Mouse (Mus musculus): ENCODE data around the gene Olfr1412. TPM values are rescaled to one million over a fixed set of nuclear protein-coding genes. Genes with fewer than 3 reads are reported as not detected.

Gene Olfr1412
- not detected in 2 replicates for polyA plus RNA-seq (2015; fragmentation: Nextera tagmentation; extraction: Ambion mirVana)

- Histone ChIP-seq H3K4me2 (ENCODE audit: low read depth, low read length) (no peak within 1 kb of the TSS), H3K27ac (ENCODE audit: low read length) (no peak within 1 kb of the TSS), H3K9ac (ENCODE audit: low read depth, low read length) (no peak within 1 kb of the TSS), H3K4me3 (ENCODE audit: low read depth, low read length) (no peak within 1 kb of the TSS), H3K9me3 (replicated peaks; ENCODE audit: control insufficient read depth, low read length) (no peaks in the 10 kb centered on the region), H3K27me3 (ENCODE audit: control insufficient read depth, insufficient read depth, low read depth, low read length) (no peaks in the 10 kb centered on the region), H3K4me1 (ENCODE audit: control insufficient read depth, low read depth, low read length) (no peaks in the 10 kb centered on the region), H3K36me3 (ENCODE audit: control insufficient read depth, insufficient read depth) (no peaks in the 10 kb centered on the region)
- WGBS (ENCODE audit: insufficient replicate concordance) = 67% methylated on average over 2 of the region's 2 CpGs
- no peak for ATAC-seq (ENCODE audit: low read depth)
Observed at GRCm38 (mm10) chr1:92585479-92585878, at the start of gene Olfr1412. Gene Olfr1412, plus strand, starts transcription at chr1:92585779.

GRCm38 (mm10) chr1:92536972-92537371, 48.6 kb upstream of the Olfr1412 start:
- Histone ChIP-seq H3K27ac (ENCODE audit: low read length) (no peak overlapping the region), H3K9me3 (replicated peaks; ENCODE audit: control insufficient read depth, low read length) (no peaks in the 10 kb centered on the region), H3K27me3 (ENCODE audit: control insufficient read depth, insufficient read depth, low read depth, low read length) (no peaks in the 10 kb centered on the region), H3K4me3 (ENCODE audit: low read depth, low read length) (no peak overlapping the region), H3K36me3 (ENCODE audit: control insufficient read depth, insufficient read depth) (no peaks in the 10 kb centered on the region), H3K4me1 (ENCODE audit: control insufficient read depth, low read depth, low read length) (no peaks in the 10 kb centered on the region), H3K4me2 (ENCODE audit: low read depth, low read length) (no peak overlapping the region), H3K9ac (ENCODE audit: low read depth, low read length) (no peak overlapping the region)
- no peak for ATAC-seq (ENCODE audit: low read depth)
- 17% methylated on average over 5 of the region's 5 CpGs for WGBS (ENCODE audit: insufficient replicate concordance)

DNA sequence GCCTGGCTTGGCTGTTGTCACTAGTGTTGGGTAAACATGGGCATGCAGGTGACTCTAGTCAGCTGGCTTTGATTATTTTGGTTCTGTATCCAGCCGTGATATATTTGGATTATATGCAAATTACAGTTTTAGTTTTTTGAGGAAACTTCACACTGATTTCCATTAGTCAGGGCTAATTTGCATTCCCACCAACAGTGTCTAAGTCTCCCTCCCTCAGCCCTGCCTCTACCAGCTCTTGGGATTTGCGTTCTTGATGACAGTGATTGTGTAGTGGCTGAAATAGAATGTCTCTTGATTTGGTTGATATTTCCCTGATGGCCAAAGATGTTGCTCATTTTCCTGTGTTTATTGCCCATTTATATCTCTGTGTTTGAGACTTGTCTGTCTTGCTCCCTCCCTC, 46.5 kb upstream of the Olfr1412 start:
- WGBS (ENCODE audit: insufficient replicate concordance) = 35% methylated on average over 2 of the region's 2 CpGs
- H3K9me3 ChIP-seq (replicated peaks; ENCODE audit: control insufficient read depth, low read length) = no peaks in the 10 kb centered on the region
- no peak overlapping the region for H3K4me3 ChIP-seq (ENCODE audit: low read depth, low read length)
- no peaks in the 10 kb centered on the region for H3K36me3 ChIP-seq (ENCODE audit: control insufficient read depth, insufficient read depth)
- no peak for ATAC-seq (ENCODE audit: low read depth)
- H3K9ac ChIP-seq (ENCODE audit: low read depth, low read length) = no peak overlapping the region
- H3K27me3 ChIP-seq (ENCODE audit: control insufficient read depth, insufficient read depth, low read depth, low read length) = no peaks in the 10 kb centered on the region
- H3K27ac ChIP-seq (ENCODE audit: low read length) = no peak overlapping the region
- H3K4me1 ChIP-seq (ENCODE audit: control insufficient read depth, low read depth, low read length) = no peaks in the 10 kb centered on the region
- H3K4me2 ChIP-seq (ENCODE audit: low read depth, low read length) = no peak overlapping the region

DNA sequence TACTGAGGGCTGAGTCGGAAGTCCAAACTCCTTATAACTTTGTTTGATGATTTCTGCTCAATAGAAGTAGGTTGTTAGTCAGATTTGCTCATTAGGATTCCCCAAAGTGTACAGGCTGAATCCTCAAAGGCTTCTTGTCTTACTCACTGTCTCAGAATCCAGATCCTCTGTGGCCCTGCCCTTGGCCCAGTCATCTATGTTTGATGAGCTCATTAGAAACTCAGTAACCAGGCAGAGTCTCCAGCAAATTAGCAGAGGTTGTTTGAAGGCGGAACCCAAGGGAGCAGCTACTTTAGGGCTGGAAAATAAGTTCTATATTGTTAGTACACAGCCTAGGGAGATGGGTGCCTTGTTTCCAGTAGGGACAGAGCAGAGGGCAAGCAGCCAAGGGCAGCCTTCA, 39.6 kb upstream of the Olfr1412 start:
- ATAC-seq (ENCODE audit: low read depth) = no peak
- H3K27ac ChIP-seq (ENCODE audit: low read length) = no peak overlapping the region
- 48% methylated on average over 2 of the region's 2 CpGs for WGBS (ENCODE audit: insufficient replicate concordance)
- H3K36me3 ChIP-seq (ENCODE audit: control insufficient read depth, insufficient read depth) = no peaks in the 10 kb centered on the region
- no peak overlapping the region for H3K4me3 ChIP-seq (ENCODE audit: low read depth, low read length)
- H3K27me3 ChIP-seq (ENCODE audit: control insufficient read depth, insufficient read depth, low read depth, low read length) = no peaks in the 10 kb centered on the region
- H3K9ac ChIP-seq (ENCODE audit: low read depth, low read length) = no peak overlapping the region
- H3K4me1 ChIP-seq (ENCODE audit: control insufficient read depth, low read depth, low read length) = no peaks in the 10 kb centered on the region
- H3K4me2 ChIP-seq (ENCODE audit: low read depth, low read length) = no peak overlapping the region
- no peaks in the 10 kb centered on the region for H3K9me3 ChIP-seq (replicated peaks; ENCODE audit: control insufficient read depth, low read length)

DNA sequence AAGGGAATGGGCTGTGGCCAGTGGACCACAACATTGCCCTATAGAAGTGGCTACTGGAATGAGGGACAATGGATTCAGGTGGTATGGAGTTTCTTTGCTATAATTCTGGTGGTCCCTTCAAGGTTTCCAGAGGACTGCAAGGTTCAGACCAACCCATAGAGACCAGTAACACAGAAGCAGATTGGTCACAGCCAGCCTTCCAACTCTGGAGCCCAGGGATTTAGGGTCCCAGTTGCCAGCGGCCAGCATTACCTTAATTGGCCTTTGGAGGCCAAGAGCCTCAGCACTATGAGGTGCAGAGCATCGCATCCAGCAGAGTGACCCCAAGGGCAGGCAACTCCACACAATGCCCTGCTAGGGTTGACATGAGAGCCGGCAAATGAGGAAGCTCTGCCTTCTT, 14.6 kb upstream of the Olfr1412 start, which contains the start of gene Olfr1413:
Gene Olfr1413, plus strand, starts transcription at position 301 of the 400 bp plus-strand sequence.
- H3K36me3 ChIP-seq (ENCODE audit: control insufficient read depth, insufficient read depth) = no peaks in the 10 kb centered on the region
- no peak for ATAC-seq (ENCODE audit: low read depth)
- no peak within 1 kb of the TSS for H3K9ac ChIP-seq (ENCODE audit: low read depth, low read length)
- H3K4me1 ChIP-seq (ENCODE audit: control insufficient read depth, low read depth, low read length) = no peaks in the 10 kb centered on the region
- no peak within 1 kb of the TSS for H3K27ac ChIP-seq (ENCODE audit: low read length)
- H3K4me2 ChIP-seq (ENCODE audit: low read depth, low read length) = no peak within 1 kb of the TSS
- H3K4me3 ChIP-seq (ENCODE audit: low read depth, low read length) = no peak within 1 kb of the TSS
- WGBS (ENCODE audit: insufficient replicate concordance) = 57% methylated on average over 3 of the region's 3 CpGs
- H3K27me3 ChIP-seq (ENCODE audit: control insufficient read depth, insufficient read depth, low read depth, low read length) = no peaks in the 10 kb centered on the region
- no peaks in the 10 kb centered on the region for H3K9me3 ChIP-seq (replicated peaks; ENCODE audit: control insufficient read depth, low read length)

DNA sequence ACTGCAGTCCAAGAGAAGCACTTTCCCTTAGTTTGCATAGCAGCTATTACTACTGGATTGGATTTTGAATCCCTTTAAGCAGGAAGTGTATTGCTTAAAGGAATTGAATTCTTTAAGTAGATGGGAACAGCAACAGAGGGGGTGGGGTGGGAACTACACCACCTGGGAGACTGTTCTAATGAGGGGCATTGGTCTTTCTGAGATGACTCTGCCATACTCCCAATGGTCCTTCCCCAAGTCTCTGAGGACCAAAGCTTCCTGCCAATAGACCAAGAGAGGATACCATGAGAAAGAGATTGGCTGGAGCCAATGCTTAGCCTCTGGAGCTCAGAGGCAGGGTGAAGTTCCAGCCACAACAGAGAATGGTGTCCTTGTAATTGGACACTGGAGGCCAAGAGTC, 8.5 kb downstream of the Olfr1412 start, which contains the start of gene Olfr1411:
Gene Olfr1411, plus strand, starts transcription at position 301 of the 400 bp plus-strand sequence.
- Histone ChIP-seq H3K36me3 (ENCODE audit: control insufficient read depth, insufficient read depth) (no peaks in the 10 kb centered on the region), H3K4me2 (ENCODE audit: low read depth, low read length) (no peak within 1 kb of the TSS), H3K9ac (ENCODE audit: low read depth, low read length) (no peak within 1 kb of the TSS), H3K27me3 (ENCODE audit: control insufficient read depth, insufficient read depth, low read depth, low read length) (no peaks in the 10 kb centered on the region), H3K9me3 (replicated peaks; ENCODE audit: control insufficient read depth, low read length) (no peaks in the 10 kb centered on the region), H3K27ac (ENCODE audit: low read length) (no peak within 1 kb of the TSS), H3K4me1 (ENCODE audit: control insufficient read depth, low read depth, low read length) (no peaks in the 10 kb centered on the region), H3K4me3 (ENCODE audit: low read depth, low read length) (no peak within 1 kb of the TSS)
- no peak for ATAC-seq (ENCODE audit: low read depth)

DNA sequence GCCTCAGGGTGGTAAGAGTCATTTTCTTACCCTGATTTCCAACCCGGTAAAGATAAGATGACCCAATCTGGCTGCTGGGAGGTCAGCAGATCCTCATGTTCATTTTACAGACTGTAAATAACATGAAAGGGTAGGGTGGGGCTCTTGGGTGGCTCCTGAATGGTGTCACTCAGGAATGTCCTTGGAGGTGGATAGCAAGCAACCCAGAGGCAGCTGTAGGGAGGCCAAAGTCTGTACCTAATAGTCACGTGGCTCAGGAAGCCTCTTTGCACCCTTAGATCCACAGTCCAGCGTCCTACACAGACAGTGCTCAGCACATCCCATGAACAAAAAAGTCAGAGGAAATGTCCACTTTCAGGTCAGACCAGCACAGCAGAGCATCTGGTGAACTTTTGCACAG, 10.4 kb downstream of the Olfr1412 start:
- H3K4me3 ChIP-seq (ENCODE audit: low read depth, low read length) = no peak overlapping the region
- H3K27ac ChIP-seq (ENCODE audit: low read length) = no peak overlapping the region
- H3K9me3 ChIP-seq (replicated peaks; ENCODE audit: control insufficient read depth, low read length) = no peaks in the 10 kb centered on the region
- H3K9ac ChIP-seq (ENCODE audit: low read depth, low read length) = no peak overlapping the region
- no peaks in the 10 kb centered on the region for H3K36me3 ChIP-seq (ENCODE audit: control insufficient read depth, insufficient read depth)
- H3K4me1 ChIP-seq (ENCODE audit: control insufficient read depth, low read depth, low read length) = no peaks in the 10 kb centered on the region
- no peaks in the 10 kb centered on the region for H3K27me3 ChIP-seq (ENCODE audit: control insufficient read depth, insufficient read depth, low read depth, low read length)
- WGBS (ENCODE audit: insufficient replicate concordance) = 51% methylated on average over 3 of the region's 3 CpGs
- no peak for ATAC-seq (ENCODE audit: low read depth)
- no peak overlapping the region for H3K4me2 ChIP-seq (ENCODE audit: low read depth, low read length)

DNA sequence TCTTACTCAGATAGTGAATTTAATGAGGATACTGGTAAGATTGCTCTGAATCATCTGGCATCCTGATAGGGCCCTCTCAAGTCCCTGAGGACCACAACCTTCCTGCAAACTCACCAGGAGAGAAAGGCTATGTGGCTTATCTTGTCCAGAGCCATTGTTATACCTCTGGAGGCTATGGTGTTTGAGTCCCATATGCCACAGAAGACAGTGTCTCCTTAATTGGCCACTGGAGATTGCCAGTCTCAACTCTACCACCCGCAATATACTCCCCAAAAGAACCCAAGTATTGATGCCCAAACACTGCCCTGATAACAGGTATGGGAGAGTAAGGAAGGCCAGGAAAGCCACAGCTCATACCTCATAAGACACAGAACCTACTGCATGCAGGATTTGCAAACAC, 19.9 kb downstream of the Olfr1412 start, which contains the start of gene Olfr1410:
Gene Olfr1410, plus strand, starts transcription at position 301 of the 400 bp plus-strand sequence.
- no peak for ATAC-seq (ENCODE audit: low read depth)
- Histone ChIP-seq H3K9me3 (replicated peaks; ENCODE audit: control insufficient read depth, low read length) (no peaks in the 10 kb centered on the region), H3K9ac (ENCODE audit: low read depth, low read length) (no peak within 1 kb of the TSS), H3K4me3 (ENCODE audit: low read depth, low read length) (no peak within 1 kb of the TSS), H3K4me1 (ENCODE audit: control insufficient read depth, low read depth, low read length) (no peaks in the 10 kb centered on the region), H3K27me3 (ENCODE audit: control insufficient read depth, insufficient read depth, low read depth, low read length) (no peaks in the 10 kb centered on the region), H3K4me2 (ENCODE audit: low read depth, low read length) (no peak within 1 kb of the TSS), H3K36me3 (ENCODE audit: control insufficient read depth, insufficient read depth) (no peaks in the 10 kb centered on the region), H3K27ac (ENCODE audit: low read length) (no peak within 1 kb of the TSS)
- WGBS (ENCODE audit: insufficient replicate concordance) = 43% methylated on average over 1 of the region's 1 CpGs

DNA sequence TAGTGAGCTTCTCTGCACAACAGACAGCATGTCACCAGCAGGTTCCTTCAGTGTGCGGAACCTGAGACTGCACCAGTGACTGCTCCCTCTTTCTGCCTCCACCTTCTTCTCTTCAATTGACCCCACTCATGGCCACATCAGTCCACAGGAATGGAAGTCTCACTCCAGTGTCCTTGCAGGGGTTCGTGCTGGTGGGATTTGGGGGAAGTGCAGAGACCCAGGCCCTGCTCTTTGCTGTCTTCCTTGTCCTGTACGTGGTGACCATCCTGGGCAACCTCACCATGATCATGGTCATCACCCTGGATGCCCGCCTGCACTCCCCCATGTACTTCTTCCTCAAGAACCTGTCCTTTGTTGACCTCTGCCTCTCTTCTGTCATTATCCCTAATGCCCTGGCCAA, 22.1 kb downstream of the Olfr1412 start:
- Histone ChIP-seq H3K4me2 (ENCODE audit: low read depth, low read length) (no peak overlapping the region), H3K9me3 (replicated peaks; ENCODE audit: control insufficient read depth, low read length) (no peaks in the 10 kb centered on the region), H3K27ac (ENCODE audit: low read length) (no peak overlapping the region), H3K36me3 (ENCODE audit: control insufficient read depth, insufficient read depth) (no peaks in the 10 kb centered on the region), H3K4me1 (ENCODE audit: control insufficient read depth, low read depth, low read length) (no peaks in the 10 kb centered on the region), H3K4me3 (ENCODE audit: low read depth, low read length) (no peak overlapping the region), H3K27me3 (ENCODE audit: control insufficient read depth, insufficient read depth, low read depth, low read length) (no peaks in the 10 kb centered on the region), H3K9ac (ENCODE audit: low read depth, low read length) (no peak overlapping the region)
- 54% methylated on average over 4 of the region's 4 CpGs for WGBS (ENCODE audit: insufficient replicate concordance)
- ATAC-seq (ENCODE audit: low read depth) = no peak

Measured in liver, embryonic 16.5 days (tissue).